Mouse (Mus musculus) neutrophil, adult 59 days (primary cell): ENCODE data around the gene Pramel5. TPM values are rescaled to one million over a fixed set of nuclear protein-coding genes. Genes with fewer than 3 reads are reported as not detected.

ENCODE experiments used
- total RNA-seq, 2 experiments: library from RNA; stranded (reverse); gene quantifications; 1 replicate in 1 of 2; 2 replicates in 1 of 2; pipeline ENCODE4 v1.2.4; 2023

Gene Pramel5
- not detected for total RNA-seq

DNA sequence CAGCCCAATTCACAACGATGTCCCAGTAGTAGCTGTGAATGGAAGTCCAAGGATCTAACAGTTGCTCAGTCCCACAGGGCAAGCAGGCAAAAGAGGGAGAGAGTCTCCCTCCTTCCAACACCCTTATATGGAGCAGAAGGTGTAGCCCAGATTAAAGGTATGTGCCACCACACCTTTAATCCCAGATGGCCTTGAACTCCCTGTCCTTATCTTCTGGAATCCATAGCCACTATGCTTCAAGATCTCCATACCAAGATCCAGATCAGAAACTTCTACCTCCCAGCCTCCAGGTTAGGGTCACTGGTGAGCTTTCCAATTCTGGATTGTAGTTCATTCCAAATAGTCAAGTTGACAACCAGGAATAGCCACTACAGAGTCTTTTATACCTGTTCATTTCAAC, at the start of gene Pramel5:
Gene Pramel5 (minus strand): TSS at position 101 of the 400 bp plus-strand sequence.

DNA sequence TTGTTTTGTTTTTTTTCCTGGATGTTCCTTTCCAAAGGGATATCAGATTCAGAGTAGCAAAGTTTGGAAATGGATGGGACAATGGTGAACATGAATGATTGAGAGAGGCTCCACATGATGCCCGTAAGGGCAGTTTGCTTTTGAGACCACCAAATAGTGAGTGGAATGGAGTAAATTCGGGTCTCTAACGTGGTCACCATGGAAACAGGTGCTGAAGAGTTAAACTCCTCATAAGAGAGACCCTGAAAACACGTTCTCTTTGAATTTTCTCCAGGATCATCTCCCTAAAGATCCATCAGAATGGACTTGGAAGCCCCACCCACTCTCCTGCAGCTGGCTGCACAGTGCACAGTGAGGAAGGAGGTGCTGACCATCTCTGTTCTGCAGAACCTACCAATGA, 49.7 kb upstream of the Pramel5 start, which contains the start of gene Gm13128:
Gene Gm13128 (plus strand): TSS at position 301 of the 400 bp plus-strand sequence.

Other genes with a start within 250 kb of the Pramel5 start
- not detected for gene Pramel4, start 221.4 kb downstream of the Pramel5 start, total RNA-seq
- gene Gm13102, start 174.0 kb downstream of the Pramel5 start, total RNA-seq, result not detected
- not detected for gene Oog3, start 117.8 kb downstream of the Pramel5 start, total RNA-seq
- not detected for gene Oog2, start 89.8 kb downstream of the Pramel5 start, total RNA-seq
- not detected for gene C87977, start 67.2 kb downstream of the Pramel5 start, total RNA-seq
- gene Gm13128, start 49.8 kb upstream of the Pramel5 start, total RNA-seq, result not detected
- not detected for gene Gm13119, start 77.5 kb upstream of the Pramel5 start, total RNA-seq
- not detected for gene Pramef20, start 97.4 kb upstream of the Pramel5 start, total RNA-seq
- gene Pramef12, start 128.0 kb upstream of the Pramel5 start, total RNA-seq, result not detected
- gene 1700012P22Rik, start 158.3 kb upstream of the Pramel5 start, total RNA-seq, result not detected
- gene Gm9944, start 172.8 kb upstream of the Pramel5 start, total RNA-seq, result not detected
- not detected for gene Aadacl3, start 183.3 kb upstream of the Pramel5 start, total RNA-seq
- gene 9430007A20Rik, start 239.3 kb upstream of the Pramel5 start, total RNA-seq, result not detected